Mouse (Mus musculus) brain, adult 2 months (tissue): ENCODE data around the gene Rps3.
A peak's percentile ranks its signal among the peaks of the same experiment; 100 is the strongest.

Experiments used
- DNase-seq: peaks from one replicate; pipeline ENCODE4 v3.0.0; 2011; ENCODE audit warnings: low read depth, low spot score

The Rps3 gene

GRCm38 (mm10) chr7:99443164-99443563 lies 40.4 kb downstream of the Rps3 start:
- DNase-seq = no peak

GRCm38 (mm10) chr7:99441534-99442072 lies 41.9 kb downstream of the Rps3 start:
- no peak for DNase-seq

GRCm38 (mm10) chr7:99438881-99439280 lies 44.7 kb downstream of the Rps3 start:
- no peak for DNase-seq

- no peak for DNase-seq
These were observed 47.0 kb downstream of the Rps3 start for GRCm38 (mm10) chr7:99436530-99436929.

- no peak for DNase-seq
These were observed 48.8 kb downstream of the Rps3 start for GRCm38 (mm10) chr7:99434672-99435250.

GRCm38 (mm10) chr7:99432863-99433262 lies 50.7 kb downstream of the Rps3 start:
- DNase-seq = no peak

GRCm38 (mm10) chr7:99432248-99432647 lies 51.3 kb downstream of the Rps3 start:
- DNase-seq = peak; percentile 91

GRCm38 (mm10) chr7:99430246-99430645 lies 53.3 kb downstream of the Rps3 start:
- no peak for DNase-seq

GRCm38 (mm10) chr7:99429786-99430185 lies 53.8 kb downstream of the Rps3 start:
- no peak for DNase-seq

- DNase-seq = no peak
These were observed 54.7 kb downstream of the Rps3 start for GRCm38 (mm10) chr7:99428836-99429235.

- DNase-seq = no peak
These were observed 55.6 kb downstream of the Rps3 start for GRCm38 (mm10) chr7:99427987-99428386.
